Mouse (Mus musculus) lung, postnatal 4 days (tissue): ENCODE results near the gene Hmgb1.

Source experiments
- DNase-seq, 2 experiments: peaks; one replicate each; pipeline ENCODE4 v3.0.0; 2021

Hmgb1 gene

GRCm38 (mm10) chr5:149051571-149052420 is 132.5 kb downstream of the Hmgb1 start:
- DNase-seq, result peak; percentile 87 to 92

GRCm38 (mm10) chr5:149051194-149051570 is 133.1 kb downstream of the Hmgb1 start:
- peak; percentile 70 to 80 for DNase-seq

DNA sequence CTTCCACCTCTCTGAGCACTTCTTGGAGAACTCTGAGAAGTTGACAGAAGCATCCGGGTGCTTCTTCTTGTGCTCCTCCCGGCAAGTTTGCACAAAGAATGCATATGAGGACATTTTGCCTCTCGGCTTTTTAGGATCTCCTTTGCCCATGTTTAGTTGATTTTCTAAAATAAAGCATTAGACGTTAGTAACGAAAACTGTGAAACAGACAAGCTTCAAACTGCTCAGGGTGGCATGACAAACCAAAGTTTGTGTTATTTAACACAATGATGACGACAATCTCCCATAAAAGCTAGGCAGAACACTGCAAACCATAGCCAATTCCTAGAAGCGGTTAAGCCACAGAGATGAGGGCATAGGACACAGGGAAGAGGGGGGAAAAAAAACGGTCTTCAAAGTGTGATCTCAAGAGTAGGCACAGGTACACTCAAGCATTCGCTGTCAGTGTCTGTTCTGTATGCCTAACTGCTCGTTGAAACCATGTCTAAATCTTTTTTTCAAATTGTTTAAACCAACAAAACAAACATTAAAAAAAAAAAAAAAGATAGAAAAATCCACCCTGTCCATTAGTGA is 133.6 kb downstream of the Hmgb1 start:
- no peak for DNase-seq

DNA sequence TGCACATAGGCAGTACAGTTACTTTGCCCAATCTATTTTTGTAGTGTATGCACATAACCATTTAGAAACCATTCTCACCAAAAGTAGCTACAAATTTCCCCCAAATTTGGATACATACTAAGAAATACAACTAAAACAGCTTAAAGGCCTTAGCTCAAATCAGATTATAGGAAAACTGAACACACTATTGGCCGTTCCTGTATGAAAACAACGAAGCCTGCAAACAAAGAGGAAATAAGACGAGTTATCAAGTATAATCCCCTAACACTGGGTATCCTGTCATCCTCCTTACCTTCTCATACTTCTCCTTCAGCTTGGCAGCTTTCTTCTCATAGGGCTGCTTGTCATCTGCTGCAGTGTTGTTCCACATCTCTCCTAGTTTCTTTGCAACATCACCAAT is 134.9 kb downstream of the Hmgb1 start:
- DNase-seq, result no peak

DNA sequence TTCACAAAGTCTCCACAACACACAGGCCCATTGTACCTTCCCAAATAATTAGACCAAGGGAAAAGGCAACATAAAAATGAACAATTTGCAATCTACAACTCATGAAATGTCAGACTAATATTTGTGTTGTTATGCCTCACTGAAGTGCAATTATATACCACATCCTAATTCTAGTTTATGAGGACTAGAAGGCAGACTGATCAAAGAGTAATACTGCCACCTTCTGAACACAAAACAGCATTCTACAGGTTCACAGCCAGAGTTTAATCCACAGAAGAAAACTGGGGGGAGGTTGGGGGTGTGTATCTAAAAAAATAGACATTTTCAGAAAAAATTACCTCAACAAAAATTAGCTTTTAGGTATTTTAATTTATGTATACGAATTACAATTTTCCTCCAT is 135.3 kb downstream of the Hmgb1 start:
- DNase-seq, result no peak

GRCm38 (mm10) chr5:149046650-149047049 is 137.6 kb downstream of the Hmgb1 start:
- DNase-seq, result no peak

DNA sequence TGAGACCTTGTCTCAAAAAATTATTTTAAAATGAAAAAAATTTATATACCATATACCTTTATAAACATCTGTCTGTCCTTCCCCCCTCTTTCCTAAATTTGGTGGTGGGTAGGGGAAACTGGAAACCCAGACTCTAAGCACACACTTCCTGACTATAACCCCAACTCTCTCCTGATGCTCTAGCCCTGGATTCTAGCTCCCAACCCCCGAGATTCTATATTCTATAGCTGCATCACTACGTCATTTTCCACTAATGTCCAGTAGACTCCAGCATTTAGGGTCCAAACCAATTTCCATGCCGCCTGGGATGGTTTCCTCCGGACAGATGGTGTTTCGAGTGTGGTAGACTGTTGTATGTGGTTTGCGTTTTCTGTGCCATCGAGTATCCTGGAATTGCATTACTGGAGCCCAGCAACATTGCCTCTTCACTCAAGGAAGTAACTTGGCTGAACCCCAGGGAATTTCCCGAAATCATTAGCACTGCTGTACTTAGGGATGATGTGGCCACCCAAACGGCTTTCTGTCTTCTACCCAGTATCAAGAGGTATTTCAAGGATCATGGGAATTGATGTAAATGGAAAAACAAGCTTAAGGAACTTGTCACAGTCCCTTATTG is 138.7 kb downstream of the Hmgb1 start:
- no peak for DNase-seq

DNA sequence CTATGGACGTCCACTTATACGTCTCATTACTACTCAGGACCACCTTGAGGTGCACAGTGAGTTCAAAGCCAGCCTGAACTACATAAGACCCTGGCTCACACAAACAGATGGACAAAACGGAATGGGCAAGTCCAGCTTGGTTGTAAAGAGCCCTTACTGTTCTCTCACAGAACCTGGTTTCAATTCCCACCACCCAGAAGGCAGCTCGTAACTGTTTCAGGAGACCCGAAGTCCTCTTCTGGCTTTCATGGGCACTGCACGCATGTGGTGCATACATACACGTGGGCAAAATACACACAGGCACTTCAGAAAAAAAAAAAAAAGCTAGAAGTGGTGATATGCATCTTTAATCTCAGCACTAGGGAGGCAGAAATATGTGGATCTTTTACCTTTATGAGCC is 139.2 kb downstream of the Hmgb1 start:
- no peak for DNase-seq

DNA sequence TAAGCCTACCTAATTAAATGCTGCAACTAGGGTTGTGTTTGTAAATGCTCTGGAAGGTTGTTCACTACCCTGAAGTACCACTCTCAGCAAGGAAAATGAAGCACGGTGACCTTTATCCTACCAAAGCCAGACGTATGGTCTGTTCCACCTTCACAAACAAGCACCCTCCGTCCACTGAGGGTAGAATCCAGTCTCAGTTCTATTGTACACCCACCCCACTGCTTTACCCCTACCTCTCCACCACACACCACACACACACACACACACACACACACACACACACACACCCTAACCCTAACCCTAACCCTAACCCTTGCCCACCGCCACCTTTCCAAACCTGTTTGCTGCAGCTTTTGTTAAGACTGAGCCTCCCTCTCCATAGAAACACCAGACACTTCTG is 140.2 kb downstream of the Hmgb1 start:
- no peak for DNase-seq

GRCm38 (mm10) chr5:149043240-149043639 is 141.0 kb downstream of the Hmgb1 start:
- DNase-seq, result no peak

DNA sequence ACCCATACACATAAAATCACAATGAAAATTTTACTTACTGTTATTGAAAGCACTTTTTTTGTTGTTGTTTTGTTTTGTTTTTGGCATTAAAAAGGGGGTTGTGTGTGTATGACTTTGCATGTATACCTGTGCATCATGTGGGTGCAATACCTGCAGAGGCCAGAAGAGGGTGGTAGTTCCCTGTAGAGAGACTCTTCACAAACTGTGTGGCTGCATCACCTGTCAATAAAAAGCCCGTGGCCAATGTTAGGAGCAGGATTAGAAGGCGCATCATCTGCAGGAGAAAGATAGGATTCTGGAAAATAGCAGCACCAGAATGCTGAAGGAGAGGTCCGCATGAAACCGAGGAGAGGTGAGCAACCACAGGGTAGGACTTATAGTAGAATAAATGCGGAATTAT is 144.5 kb downstream of the Hmgb1 start:
- DNase-seq, result peak in 1 of 2 experiments; percentile 55

- peak; percentile 42 to 64 for DNase-seq
These were observed 146.6 kb downstream of the Hmgb1 start for GRCm38 (mm10) chr5:149037729-149038128.

- no peak for DNase-seq
These were observed 147.4 kb downstream of the Hmgb1 start for GRCm38 (mm10) chr5:149036920-149037319.

GRCm38 (mm10) chr5:149032438-149032837 is 151.9 kb downstream of the Hmgb1 start:
- DNase-seq, result no peak

DNA sequence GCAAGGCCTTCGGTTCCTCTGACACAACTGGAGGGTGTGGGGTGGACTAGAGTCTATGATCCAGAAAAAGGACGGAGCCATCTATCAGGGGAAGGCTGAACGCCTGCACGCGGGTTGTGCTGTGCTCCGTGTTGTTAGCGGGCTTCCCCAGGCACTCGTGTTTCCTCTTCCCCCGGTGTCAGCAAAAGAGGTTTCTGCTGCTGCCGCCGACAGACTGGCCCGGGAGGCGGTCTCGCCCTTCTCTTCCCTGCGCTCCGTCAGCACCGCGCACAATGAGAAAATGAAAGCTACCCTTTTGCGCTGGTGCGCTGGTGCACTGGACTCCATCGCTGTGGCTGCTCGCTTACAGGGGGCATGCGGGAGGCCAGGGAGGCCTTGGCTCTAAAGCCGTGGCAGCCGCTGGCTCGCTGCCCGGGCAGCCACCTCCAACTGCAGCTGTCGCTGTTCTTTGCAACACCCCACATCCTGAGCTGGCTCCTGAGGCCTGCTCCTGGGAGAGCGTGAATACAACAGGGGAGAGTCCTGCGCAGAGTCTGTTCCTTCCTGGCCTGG is 153.0 kb downstream of the Hmgb1 start:
- DNase-seq, result peak; percentile 70 to 85

DNA sequence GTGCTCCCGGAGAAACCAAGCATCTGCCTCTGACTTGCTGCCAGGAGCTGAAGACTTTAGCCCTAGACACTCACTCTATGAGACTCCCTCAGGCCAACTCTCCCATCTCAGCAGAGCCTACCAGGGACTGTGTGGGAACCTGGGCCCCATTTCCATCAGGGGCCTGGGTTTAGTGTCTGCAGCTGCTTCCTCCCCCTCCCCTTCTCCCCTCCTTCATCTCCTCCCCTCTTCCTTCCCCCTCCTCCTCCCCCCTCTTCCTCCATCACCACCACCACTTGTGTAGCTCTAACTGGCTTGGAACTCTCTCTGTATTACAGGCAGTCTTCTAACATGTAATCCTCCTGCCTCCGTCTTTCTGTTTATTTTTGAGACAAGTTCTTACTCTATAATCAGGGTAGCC is 154.2 kb downstream of the Hmgb1 start:
- DNase-seq, result no peak

GRCm38 (mm10) chr5:149028394-149028793 is 155.9 kb downstream of the Hmgb1 start:
- no peak for DNase-seq

DNA sequence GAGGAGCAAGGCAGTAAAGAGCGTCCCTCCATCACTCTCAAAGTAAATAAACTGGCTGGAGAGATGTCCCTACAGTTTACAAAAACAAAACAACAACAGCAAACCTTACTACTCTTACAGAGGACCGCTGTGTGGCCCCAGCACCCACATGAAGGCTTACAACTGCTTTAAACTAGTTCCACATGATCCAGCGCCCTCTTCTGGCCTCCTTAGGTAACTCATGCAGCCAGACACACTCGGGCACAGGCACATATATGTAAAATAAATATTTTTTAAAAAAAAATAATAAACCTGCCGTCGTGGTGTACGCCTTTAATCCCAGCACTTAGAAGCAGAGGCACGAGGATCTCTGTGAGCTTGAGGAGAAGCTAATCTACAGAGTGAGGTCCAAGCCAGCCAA is 156.9 kb downstream of the Hmgb1 start:
- DNase-seq, result no peak

GRCm38 (mm10) chr5:149021120-149021519 is 163.2 kb downstream of the Hmgb1 start:
- no peak for DNase-seq

DNA sequence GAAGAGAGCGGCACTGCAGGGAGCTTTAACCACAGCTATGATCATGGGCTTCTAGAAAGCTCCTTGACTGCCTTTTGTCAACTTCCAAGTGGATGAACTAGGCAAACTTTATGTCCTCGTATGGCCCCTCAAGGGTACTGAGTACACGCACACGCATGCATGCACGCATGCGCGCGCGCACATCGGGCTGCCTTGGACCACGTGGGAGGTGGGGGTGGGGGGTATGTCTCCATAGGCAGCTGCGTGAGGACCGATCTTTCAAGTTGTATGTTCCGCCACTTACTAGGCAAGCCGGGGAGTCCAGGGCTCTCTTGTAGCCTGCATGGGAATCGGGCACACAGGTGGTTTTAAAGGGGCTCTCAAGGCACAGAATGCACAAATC is 163.6 kb downstream of the Hmgb1 start:
- DNase-seq, result peak in 1 of 2 experiments; percentile 48

GRCm38 (mm10) chr5:149020059-149020680 is 164.1 kb downstream of the Hmgb1 start:
- no peak for DNase-seq

DNA sequence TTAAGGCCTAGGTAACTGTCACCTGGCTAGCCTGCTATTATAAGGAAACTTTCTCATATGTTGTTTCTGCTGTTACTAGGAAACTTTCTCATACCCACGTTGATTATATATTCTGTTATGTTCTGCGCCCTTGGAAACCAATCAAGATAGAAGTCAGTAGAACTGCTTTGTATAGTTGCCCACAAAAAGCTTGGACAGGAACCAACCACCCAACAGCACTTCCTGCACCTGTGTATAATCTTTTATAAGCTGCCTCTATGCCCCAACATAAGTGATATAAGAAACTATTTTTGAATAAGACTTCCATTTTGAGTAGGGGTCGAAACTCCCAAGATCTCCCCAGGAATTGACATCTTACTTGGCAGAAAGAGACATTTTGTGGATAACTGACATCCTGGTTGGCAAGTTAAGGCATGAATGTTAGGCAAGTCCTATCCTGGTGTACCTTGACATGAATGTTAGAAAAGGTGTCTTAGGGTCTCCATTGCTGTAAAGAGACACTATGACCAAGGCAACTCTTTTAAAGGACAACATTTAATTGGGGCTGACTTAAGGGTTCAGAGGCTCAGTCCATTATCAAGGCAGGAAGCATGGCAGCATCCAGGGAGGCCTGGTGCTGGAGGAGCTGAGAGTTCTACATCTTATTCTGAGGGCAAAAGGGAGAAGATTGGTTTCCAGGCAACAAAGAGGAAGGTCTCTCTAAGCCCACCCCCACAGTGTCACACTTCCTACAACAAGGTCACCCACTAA is 166.4 kb downstream of the Hmgb1 start:
- no peak for DNase-seq

GRCm38 (mm10) chr5:149017181-149017580 is 167.1 kb downstream of the Hmgb1 start:
- DNase-seq, result no peak
